Mouse (Mus musculus) kidney, postnatal 0 days (tissue): Measurements from ENCODE around the gene Pxn. TPM values are rescaled to one million over a fixed set of nuclear protein-coding genes. Genes with fewer than 3 reads are reported as not detected.

Source experiments
- ATAC-seq: fragments of 200-750 bp; cut with Nextera tagmentation; replicated peaks from 2 replicates; pipeline ENCODE4 v1.8.0; 2017; ENCODE audit warnings: low read depth, moderate number of reproducible peaks, moderate TSS enrichment, moderate library complexity; ENCODE audit not compliant: low FRiP score
- DNase-seq: peaks from one replicate; pipeline ENCODE4 v3.0.0-alpha.2; 2016; ENCODE audit warnings: low spot score
- H3K27ac ChIP-seq: fragments of 300-500 bp; sonication (generic); 2 replicates; pipeline ENCODE4 v1.5.1; 2014; ENCODE audit warnings: mild to moderate bottlenecking
- H3K27me3 ChIP-seq: fragments of 300-500 bp; sonication (generic); 2 replicates; pipeline ENCODE4 v1.6.1; 2014; ENCODE audit warnings: low read length, mixed read lengths; ENCODE audit not compliant: insufficient read depth
- H3K36me3 ChIP-seq: fragments of 300-500 bp; sonication (generic); 2 replicates; pipeline ENCODE4 v1.6.1; 2014; ENCODE audit warnings: low read length, mixed read lengths; ENCODE audit not compliant: insufficient read depth
- H3K4me1 ChIP-seq: fragments of 300-500 bp; sonication (generic); replicated peaks from 2 replicates; pipeline ENCODE4 v1.6.1; 2014; ENCODE audit warnings: antibody characterized with exemption, low read length, mixed read lengths; ENCODE audit not compliant: insufficient read depth
- H3K4me2 ChIP-seq: fragments of 300-500 bp; sonication (generic); 2 replicates; pipeline ENCODE4 v1.6.1; 2014; ENCODE audit warnings: mild to moderate bottlenecking, low read length, moderate library complexity, mixed read lengths
- H3K4me3 ChIP-seq: fragments of 300-500 bp; sonication (generic); replicated peaks from 2 replicates; pipeline ENCODE4 v1.5.1; 2014; ENCODE audit warnings: low read depth, low read length
- H3K9ac ChIP-seq: fragments of 300-500 bp; sonication (generic); 2 replicates; pipeline ENCODE4 v1.6.1; 2014; ENCODE audit warnings: low read depth, low read length
- H3K9me3 ChIP-seq: fragments of 300-500 bp; sonication (generic); replicated peaks from 2 replicates; pipeline ENCODE4 v1.6.1; 2016; ENCODE audit warnings: low read length, inconsistent platforms, mixed read lengths
- CTCF ChIP-seq: IDR thresholded peaks from 2 replicates; pipeline ENCODE4 v1.5.1; 2016; ENCODE audit warnings: antibody characterized with exemption, low read depth, mild to moderate bottlenecking, moderate library complexity
- WGBS: fragments of 180-500 bp; shearing (Covaris S2); extraction: QIAGEN DNeasy Blood & Tissue Kit; methylation state at CpG from one replicate; pipeline ENCODE4 v1.1.7; 2014; 5-methylcytosine and 5-hydroxymethylcytosine counted together
- polyA plus RNA-seq: library from polyadenylated mRNA; unstranded; fragments of >200 nt; fragmentation: Nextera tagmentation; extraction: Ambion mirVana; gene quantifications from 2 replicates; pipeline ENCODE4 v1.2.1, GENCODE M21; 2015

Pxn gene
- polyA plus RNA-seq, 1 experiment from 2014 or later = 48.3 TPM

DNA sequence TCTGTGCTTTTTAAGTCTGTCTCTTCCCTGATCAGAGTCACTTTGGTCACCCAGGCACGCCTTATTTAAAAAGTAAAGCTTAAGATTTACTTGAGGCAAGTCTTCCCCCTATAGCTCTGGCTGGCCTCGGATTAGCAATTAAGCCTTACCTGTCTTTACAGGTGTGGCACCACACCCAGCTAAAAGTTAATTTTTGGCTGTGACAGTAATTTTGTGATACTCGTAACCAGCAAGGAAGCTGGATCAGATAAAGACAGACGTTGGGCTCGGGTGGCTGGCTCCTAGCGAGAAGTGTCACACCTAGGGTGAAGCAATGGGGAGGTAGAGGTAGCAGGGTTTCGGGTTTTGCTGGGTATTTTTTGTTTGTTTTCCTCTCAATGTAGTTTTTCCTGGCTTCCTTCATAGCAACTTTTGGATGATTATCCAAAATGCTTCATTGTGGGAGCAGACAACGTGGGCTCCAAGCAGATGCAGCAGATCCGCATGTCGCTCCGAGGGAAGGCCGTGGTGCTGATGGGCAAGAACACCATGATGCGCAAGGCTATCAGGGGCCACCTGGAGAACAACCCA lies 53.9 kb downstream of the Pxn start:
- Histone ChIP-seq H3K9ac (peak overlapping the region; percentile 94; the same call in 1 of the 2 replicates), H3K9me3 (no peaks in the 10 kb centered on the region), H3K4me1 (peaks cover 6% of the 10 kb centered on the region; the same call in 1 of the 2 replicates), H3K4me3 (peak overlapping the region; percentile 77), H3K27ac (no peak overlapping the region), H3K36me3 (peaks cover 27% of the 10 kb centered on the region), H3K27me3 (no peaks in the 10 kb centered on the region), H3K4me2 (peak overlapping the region; percentile 77)
- no peak for DNase-seq
- ATAC-seq = no peak
- 31% methylated on average over 13 of the region's 13 CpGs for WGBS
- TF ChIP-seq CTCF = no peak

- Histone ChIP-seq H3K27ac (no peak overlapping the region), H3K4me1 (peaks cover 30% of the 10 kb centered on the region), H3K9me3 (no peaks in the 10 kb centered on the region), H3K27me3 (no peaks in the 10 kb centered on the region), H3K4me2 (peak overlapping the region; percentile 84; the same call in 1 of the 2 replicates), H3K4me3 (no peak overlapping the region), H3K36me3 (peaks cover 27% of the 10 kb centered on the region), H3K9ac (no peak overlapping the region)
- DNase-seq (no peak), ATAC-seq (no peak)
- 41% methylated on average over 5 of the region's 5 CpGs for whole genome bisulfite sequencing
- no peak for TF ChIP-seq CTCF
Measured at GRCm38 (mm10) chr5:115563771-115564585, 57.5 kb downstream of the Pxn start.

GRCm38 (mm10) chr5:115564737-115565393 lies 58.4 kb downstream of the Pxn start, which contains the start of gene Gcn1l1:
Gcn1l1 (plus strand) TSS chr5:115565254.
- TF ChIP-seq CTCF = peak; percentile 56; the same call in 1 of the 2 replicates
- peak; percentile 80 for ATAC-seq
- H3K4me1 ChIP-seq = peaks cover 36% of the 10 kb centered on the region

DNA sequence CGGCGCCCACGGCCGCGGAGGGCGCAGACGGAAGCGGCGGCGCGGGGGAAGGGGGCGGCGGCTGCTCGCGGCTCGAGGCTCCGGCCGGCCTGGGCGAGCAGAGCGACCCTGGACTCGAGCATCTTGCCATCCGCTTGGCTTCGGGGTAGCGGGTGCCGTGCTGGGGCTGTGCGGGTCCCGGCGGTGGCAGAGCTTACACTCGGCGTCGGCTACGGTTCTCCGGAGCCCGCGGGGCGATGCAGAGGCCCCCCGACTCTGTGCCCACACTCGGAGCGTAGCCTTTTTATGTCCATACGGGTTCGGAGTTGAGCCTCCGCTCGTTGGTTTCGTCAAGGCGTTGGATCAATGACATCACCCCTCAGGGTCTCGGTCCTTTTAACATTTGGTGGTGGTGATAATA lies 58.9 kb downstream of the Pxn start:
- Histone ChIP-seq H3K4me1 (peaks cover 33% of the 10 kb centered on the region), H3K4me3 (peak overlapping the region; percentile 94)
- WGBS = 0% methylated on average over 36 of the region's 46 CpGs

More at GRCm38 (mm10) chr5:115564737-115565393, 58.4 kb downstream of the Pxn start, which contains the start of gene Gcn1l1:
- Histone ChIP-seq H3K27ac (peak within 1 kb of the TSS; percentile 72), H3K4me2 (peak within 1 kb of the TSS; percentile 84), H3K4me3 (peak within 1 kb of the TSS; percentile 94), H3K36me3 (peaks cover 27% of the 10 kb centered on the region), H3K9ac (peak within 1 kb of the TSS; percentile 95), H3K9me3 (no peaks in the 10 kb centered on the region), H3K27me3 (no peaks in the 10 kb centered on the region)
- peak; percentile 74 for DNase-seq
- WGBS = 3% methylated on average over 45 of the region's 55 CpGs

DNA sequence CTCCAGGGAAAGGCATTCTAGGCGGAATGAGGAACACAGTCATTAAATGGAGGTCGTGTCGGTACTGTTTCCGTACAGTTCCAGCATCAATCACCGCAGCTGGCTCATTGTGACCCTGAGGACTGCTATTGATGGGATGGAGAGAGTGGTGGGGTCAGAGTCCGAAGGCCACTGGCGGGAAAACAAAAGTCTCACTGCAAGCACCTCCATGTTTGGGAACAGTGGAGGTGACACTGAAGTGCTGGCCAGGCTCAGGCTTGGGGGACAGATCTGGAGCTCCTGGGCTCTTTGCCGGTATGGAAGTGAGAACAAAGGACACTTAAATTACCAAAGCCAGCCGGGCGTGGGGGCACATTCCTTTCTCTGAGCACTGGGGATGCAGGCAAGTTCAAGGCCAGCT lies 62.2 kb downstream of the Pxn start:
- Histone ChIP-seq H3K4me3 (no peak overlapping the region), H3K36me3 (peaks cover 10% of the 10 kb centered on the region), H3K4me2 (no peak overlapping the region; the same call in 1 of the 2 replicates), H3K9me3 (no peaks in the 10 kb centered on the region), H3K4me1 (peaks cover 38% of the 10 kb centered on the region), H3K27ac (peak overlapping the region; percentile 78), H3K27me3 (no peaks in the 10 kb centered on the region), H3K9ac (no peak overlapping the region)
- DNase-seq (peak; percentile 43), ATAC-seq (no peak)
- no peak for TF ChIP-seq CTCF
- whole genome bisulfite sequencing = 21% methylated on average over 10 of the region's 10 CpGs

More for the DNA sequence above, 58.9 kb downstream of the Pxn start:
- Histone ChIP-seq H3K27me3 (no peaks in the 10 kb centered on the region), H3K9ac (peak overlapping the region; percentile 95), H3K36me3 (peaks cover 27% of the 10 kb centered on the region), H3K4me2 (peak overlapping the region; percentile 84), H3K27ac (peak overlapping the region; percentile 72), H3K9me3 (no peaks in the 10 kb centered on the region)
- DNase-seq (no peak), ATAC-seq (peak; percentile 9)
- no peak for TF ChIP-seq CTCF

DNA sequence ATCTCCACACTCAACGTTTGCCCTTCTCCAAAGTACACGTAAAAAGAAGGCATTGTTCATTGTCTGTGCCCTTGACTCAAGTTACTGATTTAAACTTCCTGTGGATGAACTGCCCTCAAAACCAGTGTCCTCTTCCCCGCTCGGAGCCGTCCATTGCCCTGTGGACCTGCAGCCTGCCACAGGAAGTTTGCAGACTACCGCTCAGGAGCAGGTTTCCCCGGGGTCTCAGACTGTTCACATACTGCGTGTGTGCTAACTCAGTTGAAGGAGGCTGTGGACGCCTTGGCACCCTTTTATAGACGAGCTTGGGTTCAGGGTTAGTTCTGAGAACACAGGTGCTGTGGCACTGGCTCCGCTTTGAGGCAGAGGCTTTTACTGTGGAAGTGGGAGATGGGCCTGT lies 62.8 kb downstream of the Pxn start:
- no peaks in the 10 kb centered on the region for H3K27me3 ChIP-seq
- 52% methylated on average over 11 of the region's 11 CpGs for WGBS
- 0 out of 2 replicates have a peak, but pooled peaks cover 7% of the 10 kb centered on the region for H3K36me3 ChIP-seq
- H3K27ac ChIP-seq = peak overlapping the region; percentile 78
- no peak overlapping the region for H3K4me3 ChIP-seq
- DNase-seq (no peak), ATAC-seq (no peak)
- TF ChIP-seq CTCF = no peak
- H3K9me3 ChIP-seq = no peaks in the 10 kb centered on the region
- no peak overlapping the region for H3K9ac ChIP-seq
- H3K4me1 ChIP-seq = peaks cover 42% of the 10 kb centered on the region
- no peak overlapping the region; the same call in 1 of the 2 replicates for H3K4me2 ChIP-seq
